Mouse (Mus musculus): ENCODE measurements around the gene Ncor2. TPM values are rescaled to one million over a fixed set of nuclear protein-coding genes. Genes with fewer than 3 reads are reported as not detected.

The Ncor2 gene
- polyA plus RNA-seq, 1 experiment from 2014 or later = 11.1 TPM

DNA sequence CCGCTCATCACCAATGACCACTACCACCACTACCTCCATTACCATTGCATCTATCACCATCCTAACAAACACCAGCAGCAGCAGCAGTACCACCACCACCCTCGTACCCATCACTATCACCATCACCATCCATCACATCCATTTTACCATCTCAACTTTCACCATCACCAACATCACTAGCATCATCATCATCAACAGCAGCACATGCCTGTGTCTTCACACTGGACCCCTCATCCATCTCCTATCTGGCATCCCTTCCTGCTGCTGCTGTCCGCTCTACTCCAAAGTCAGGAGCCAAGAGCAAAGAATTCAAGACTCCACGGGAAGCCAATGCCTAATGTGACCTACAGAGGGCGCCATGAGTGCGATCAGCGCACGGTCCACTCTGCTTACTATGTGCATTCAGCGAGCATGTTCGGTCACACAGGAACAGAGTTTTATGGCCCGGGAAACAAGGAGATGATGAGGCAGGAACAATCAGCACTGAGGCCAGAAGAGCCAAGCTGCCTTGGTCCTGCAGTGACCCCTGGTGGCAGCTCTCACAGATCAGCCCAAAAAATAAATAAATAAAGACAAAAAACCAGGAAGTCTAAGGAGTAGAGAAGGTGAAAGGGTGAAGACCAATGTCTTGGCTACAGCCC, 71.9 kb downstream of the Ncor2 start:
- H3K36me3 ChIP-seq (ENCODE audit: control insufficient read depth, insufficient read depth, low read length) = peaks cover 18% of the 10 kb centered on the region
- H3K9ac ChIP-seq (ENCODE audit: low read length) = no peak overlapping the region
- H3K4me2 ChIP-seq (replicated peaks; ENCODE audit: low read depth) = no peak overlapping the region
- WGBS = 60% methylated on average over 11 of the region's 11 CpGs
- no peaks in the 10 kb centered on the region for H3K9me3 ChIP-seq (ENCODE audit: control insufficient read depth, low read length)
- H3K4me1 ChIP-seq (replicated peaks; ENCODE audit: control insufficient read depth, insufficient read depth) = peaks cover 5% of the 10 kb centered on the region; the same call in 1 of the 2 replicates
- TF ChIP-seq EP300 (optimal IDR thresholded peaks at IDR 0.05) (no peak), CTCF (IDR thresholded peaks at IDR 0.05; ENCODE audit: low read depth) (peak; percentile 89; the same call in 1 of the 2 replicates)
- DNase-seq (ENCODE audit: low spot score) = peak; percentile 76
- no peaks in the 10 kb centered on the region for H3K27me3 ChIP-seq (ENCODE audit: control insufficient read depth, insufficient read depth, low read length)
- no peak overlapping the region for H3K27ac ChIP-seq (replicated peaks)
- no peak overlapping the region for H3K4me3 ChIP-seq (ENCODE audit: low read depth, low read length)
- peak; percentile 50 for ATAC-seq (ENCODE audit: low FRiP score, low TSS enrichment)

DNA sequence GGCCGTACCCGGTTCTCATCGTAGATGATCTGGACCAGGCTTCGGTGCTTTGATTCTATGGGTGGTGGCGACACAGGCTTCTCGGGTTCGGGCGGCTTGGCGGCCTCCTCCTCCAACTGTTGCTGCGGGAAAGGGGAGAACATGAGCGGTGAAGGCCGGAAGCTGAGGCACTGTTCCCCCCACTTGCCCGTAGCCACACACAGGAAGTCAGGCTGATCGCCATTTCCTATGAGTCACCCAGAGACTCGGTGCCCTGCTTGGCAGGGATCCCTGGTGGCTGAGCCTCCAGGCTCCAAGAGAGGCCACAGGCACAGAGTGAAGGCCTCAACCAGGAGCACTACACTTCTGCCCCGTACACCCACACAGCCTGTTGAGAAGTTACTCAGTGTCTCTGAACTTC, 72.8 kb downstream of the Ncor2 start:
- no peaks in the 10 kb centered on the region for H3K27me3 ChIP-seq (ENCODE audit: control insufficient read depth, insufficient read depth, low read length)
- H3K9ac ChIP-seq (ENCODE audit: low read length) = no peak overlapping the region
- no peak overlapping the region for H3K4me2 ChIP-seq (replicated peaks; ENCODE audit: low read depth)
- DNase-seq (ENCODE audit: low spot score) (no peak), ATAC-seq (ENCODE audit: low FRiP score, low TSS enrichment) (no peak)
- WGBS = 83% methylated on average over 16 of the region's 16 CpGs
- H3K4me3 ChIP-seq (ENCODE audit: low read depth, low read length) = no peak overlapping the region
- H3K9me3 ChIP-seq (ENCODE audit: control insufficient read depth, low read length) = no peaks in the 10 kb centered on the region
- TF ChIP-seq CTCF (IDR thresholded peaks at IDR 0.05; ENCODE audit: low read depth) = no peak
- no peak for TF ChIP-seq EP300 (optimal IDR thresholded peaks at IDR 0.05)
- H3K36me3 ChIP-seq (ENCODE audit: control insufficient read depth, insufficient read depth, low read length) = peaks cover 15% of the 10 kb centered on the region
- no peak overlapping the region for H3K27ac ChIP-seq (replicated peaks)
- peaks cover 4% of the 10 kb centered on the region; the same call in 1 of the 2 replicates for H3K4me1 ChIP-seq (replicated peaks; ENCODE audit: control insufficient read depth, insufficient read depth)

- H3K36me3 ChIP-seq (ENCODE audit: control insufficient read depth, insufficient read depth, low read length) = peaks cover 15% of the 10 kb centered on the region
- H3K27me3 ChIP-seq (ENCODE audit: control insufficient read depth, insufficient read depth, low read length) = no peaks in the 10 kb centered on the region
- H3K4me2 ChIP-seq (replicated peaks; ENCODE audit: low read depth) = no peak overlapping the region
- ATAC-seq (ENCODE audit: low FRiP score, low TSS enrichment) (no peak), DNase-seq (ENCODE audit: low spot score) (no peak)
- H3K4me3 ChIP-seq (ENCODE audit: low read depth, low read length) = no peak overlapping the region
- no peaks in the 10 kb centered on the region for H3K4me1 ChIP-seq (replicated peaks; ENCODE audit: control insufficient read depth, insufficient read depth)
- no peaks in the 10 kb centered on the region for H3K9me3 ChIP-seq (ENCODE audit: control insufficient read depth, low read length)
- H3K27ac ChIP-seq (replicated peaks) = no peak overlapping the region
- TF ChIP-seq EP300 (optimal IDR thresholded peaks at IDR 0.05) (no peak), CTCF (IDR thresholded peaks at IDR 0.05; ENCODE audit: low read depth) (no peak)
- 53% methylated on average over 6 of the region's 6 CpGs for WGBS
- H3K9ac ChIP-seq (ENCODE audit: low read length) = no peak overlapping the region
Observed at GRCm38 (mm10) chr5:125104841-125105240, 74.2 kb downstream of the Ncor2 start.

GRCm38 (mm10) chr5:125103396-125103795, 75.6 kb downstream of the Ncor2 start:
- DNase-seq (ENCODE audit: low spot score) (no peak), ATAC-seq (ENCODE audit: low FRiP score, low TSS enrichment) (no peak)
- no peak overlapping the region for H3K4me2 ChIP-seq (replicated peaks; ENCODE audit: low read depth)
- TF ChIP-seq CTCF (IDR thresholded peaks at IDR 0.05; ENCODE audit: low read depth) (no peak), EP300 (optimal IDR thresholded peaks at IDR 0.05) (no peak)
- H3K9ac ChIP-seq (ENCODE audit: low read length) = no peak overlapping the region
- peaks cover 24% of the 10 kb centered on the region for H3K36me3 ChIP-seq (ENCODE audit: control insufficient read depth, insufficient read depth, low read length)
- no peaks in the 10 kb centered on the region for H3K27me3 ChIP-seq (ENCODE audit: control insufficient read depth, insufficient read depth, low read length)
- no peaks in the 10 kb centered on the region for H3K9me3 ChIP-seq (ENCODE audit: control insufficient read depth, low read length)
- no peaks in the 10 kb centered on the region for H3K4me1 ChIP-seq (replicated peaks; ENCODE audit: control insufficient read depth, insufficient read depth)
- H3K27ac ChIP-seq (replicated peaks) = 0 out of 2 replicates have a peak overlapping the region, but pooled peaks have one; percentile 49
- WGBS = 15% methylated on average over 6 of the region's 6 CpGs
- no peak overlapping the region for H3K4me3 ChIP-seq (ENCODE audit: low read depth, low read length)

GRCm38 (mm10) chr5:125102907-125103306, 76.1 kb downstream of the Ncor2 start:
- H3K4me2 ChIP-seq (replicated peaks; ENCODE audit: low read depth) = no peak overlapping the region
- 43% methylated on average over 7 of the region's 7 CpGs for WGBS
- DNase-seq (ENCODE audit: low spot score) (peak; percentile 46), ATAC-seq (ENCODE audit: low FRiP score, low TSS enrichment) (0 out of 2 replicates have a peak, but pooled peaks have one; percentile 5)
- H3K4me1 ChIP-seq (replicated peaks; ENCODE audit: control insufficient read depth, insufficient read depth) = no peaks in the 10 kb centered on the region
- TF ChIP-seq CTCF (IDR thresholded peaks at IDR 0.05; ENCODE audit: low read depth) = no peak
- no peak for TF ChIP-seq EP300 (optimal IDR thresholded peaks at IDR 0.05)
- no peak overlapping the region for H3K4me3 ChIP-seq (ENCODE audit: low read depth, low read length)
- H3K9ac ChIP-seq (ENCODE audit: low read length) = peak overlapping the region; percentile 43; the same call in 1 of the 2 replicates
- no peaks in the 10 kb centered on the region for H3K9me3 ChIP-seq (ENCODE audit: control insufficient read depth, low read length)
- H3K27ac ChIP-seq (replicated peaks) = peak overlapping the region; percentile 49
- H3K27me3 ChIP-seq (ENCODE audit: control insufficient read depth, insufficient read depth, low read length) = no peaks in the 10 kb centered on the region
- peaks cover 29% of the 10 kb centered on the region for H3K36me3 ChIP-seq (ENCODE audit: control insufficient read depth, insufficient read depth, low read length)

- no peak overlapping the region for H3K4me2 ChIP-seq (replicated peaks; ENCODE audit: low read depth)
- no peaks in the 10 kb centered on the region for H3K27me3 ChIP-seq (ENCODE audit: control insufficient read depth, insufficient read depth, low read length)
- H3K9me3 ChIP-seq (ENCODE audit: control insufficient read depth, low read length) = no peaks in the 10 kb centered on the region
- peak overlapping the region; percentile 49 for H3K27ac ChIP-seq (replicated peaks)
- H3K36me3 ChIP-seq (ENCODE audit: control insufficient read depth, insufficient read depth, low read length) = peaks cover 32% of the 10 kb centered on the region
- peak overlapping the region; percentile 43 for H3K9ac ChIP-seq (ENCODE audit: low read length)
- ATAC-seq (ENCODE audit: low FRiP score, low TSS enrichment) = peak; percentile 30; the same call in 1 of the 2 replicates
- DNase-seq (ENCODE audit: low spot score) = peak; percentile 46
- TF ChIP-seq EP300 (optimal IDR thresholded peaks at IDR 0.05) = no peak
- 0 out of 2 replicates have a peak, but pooled peaks have one; percentile 16 for TF ChIP-seq CTCF (IDR thresholded peaks at IDR 0.05; ENCODE audit: low read depth)
- 61% methylated on average over 8 of the region's 8 CpGs for WGBS
- H3K4me1 ChIP-seq (replicated peaks; ENCODE audit: control insufficient read depth, insufficient read depth) = no peaks in the 10 kb centered on the region
- H3K4me3 ChIP-seq (ENCODE audit: low read depth, low read length) = no peak overlapping the region
Observed at GRCm38 (mm10) chr5:125102352-125102751, 76.7 kb downstream of the Ncor2 start.
